Mouse (Mus musculus): ENCODE measurements around the gene Coq10b. TPM values are rescaled to one million over a fixed set of nuclear protein-coding genes. Genes with fewer than 3 reads are reported as not detected.
A peak's percentile ranks its signal among the peaks of the same experiment; 100 is the strongest.

Gene Coq10b
- polyA plus RNA-seq, 1 experiment from 2014 or later: 31.4 TPM

DNA sequence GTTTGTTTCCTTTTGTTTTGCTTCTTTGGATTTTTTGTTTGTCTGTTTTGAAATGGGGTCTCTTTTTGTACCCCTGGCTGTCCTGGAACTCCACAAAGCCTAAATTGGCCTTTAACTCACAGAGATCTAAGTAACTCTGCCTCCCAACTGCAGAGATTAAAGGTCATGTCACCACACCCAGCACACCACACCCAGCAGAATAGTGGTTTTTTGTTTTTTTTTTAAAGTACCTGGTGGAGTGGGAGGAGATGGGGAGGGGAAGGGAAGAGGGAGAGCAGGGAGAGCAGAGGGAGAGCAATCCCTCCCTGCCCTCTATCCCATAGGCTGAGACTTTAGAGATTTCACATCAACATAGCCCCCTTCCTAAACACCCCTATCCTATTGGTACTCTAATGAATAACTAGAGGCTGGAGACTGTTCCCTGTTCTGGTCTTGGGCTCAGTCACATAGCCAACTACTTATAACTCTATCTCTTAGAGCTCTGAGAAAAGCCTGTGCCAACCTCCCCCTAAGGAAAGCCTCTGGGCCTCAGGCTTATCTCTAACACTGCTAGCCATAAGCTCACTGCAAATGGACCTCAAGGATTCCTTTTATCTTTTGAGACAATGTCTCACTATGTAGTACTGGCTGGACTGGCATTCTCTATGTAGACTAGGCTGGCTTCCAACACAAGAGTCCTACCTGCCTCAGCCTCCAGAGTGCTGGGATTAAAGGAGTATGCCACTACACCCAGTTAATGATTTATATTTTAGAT is 21.4 kb upstream of the Coq10b start:
- no peaks in the 10 kb centered on the region for H3K36me3 ChIP-seq (ENCODE audit: control insufficient read depth, insufficient read depth, low read length)
- H3K27ac ChIP-seq (replicated peaks): no peak overlapping the region
- TF ChIP-seq EP300 (optimal IDR thresholded peaks at IDR 0.05): no peak
- no peak for TF ChIP-seq CTCF (IDR thresholded peaks at IDR 0.05; ENCODE audit: low read depth)
- no peak for ATAC-seq (ENCODE audit: low FRiP score, low TSS enrichment)
- no peak overlapping the region for H3K4me2 ChIP-seq (replicated peaks; ENCODE audit: low read depth)
- no peaks in the 10 kb centered on the region for H3K4me1 ChIP-seq (replicated peaks; ENCODE audit: control insufficient read depth, insufficient read depth)
- H3K27me3 ChIP-seq (ENCODE audit: control insufficient read depth, insufficient read depth, low read length): no peaks in the 10 kb centered on the region
- H3K4me3 ChIP-seq (ENCODE audit: low read depth, low read length): no peak overlapping the region
- DNase-seq (ENCODE audit: low spot score): no peak
- no peak overlapping the region for H3K9ac ChIP-seq (ENCODE audit: low read length)
- H3K9me3 ChIP-seq (ENCODE audit: control insufficient read depth, low read length): no peaks in the 10 kb centered on the region

DNA sequence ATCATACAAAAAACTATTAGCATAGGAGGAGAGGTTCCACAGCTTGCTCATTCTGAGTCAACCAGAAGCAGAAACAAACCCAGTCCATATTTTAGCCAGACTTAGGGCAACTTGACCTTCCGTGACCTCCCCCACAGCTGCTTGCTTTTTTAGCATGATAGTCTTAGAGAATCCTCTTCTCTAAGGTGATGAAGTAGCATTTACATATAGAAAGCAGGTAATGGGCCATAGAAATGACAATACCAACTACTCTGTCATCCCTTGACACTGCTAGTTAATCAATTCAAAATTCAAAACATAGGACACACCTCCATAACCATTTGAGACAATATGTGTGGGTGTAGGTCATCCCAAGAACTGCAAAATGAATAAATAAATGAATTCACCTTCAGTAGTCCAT is 12.6 kb upstream of the Coq10b start:
- DNase-seq (ENCODE audit: low spot score) (no peak), ATAC-seq (ENCODE audit: low FRiP score, low TSS enrichment) (no peak)
- 79% methylated on average over 1 of the region's 1 CpGs for WGBS
- Histone ChIP-seq H3K4me2 (replicated peaks; ENCODE audit: low read depth) (no peak overlapping the region), H3K27me3 (ENCODE audit: control insufficient read depth, insufficient read depth, low read length) (no peaks in the 10 kb centered on the region), H3K36me3 (ENCODE audit: control insufficient read depth, insufficient read depth, low read length) (no peaks in the 10 kb centered on the region), H3K4me3 (ENCODE audit: low read depth, low read length) (no peak overlapping the region), H3K4me1 (replicated peaks; ENCODE audit: control insufficient read depth, insufficient read depth) (no peaks in the 10 kb centered on the region), H3K9me3 (ENCODE audit: control insufficient read depth, low read length) (no peaks in the 10 kb centered on the region), H3K9ac (ENCODE audit: low read length) (no peak overlapping the region), H3K27ac (replicated peaks) (no peak overlapping the region)
- TF ChIP-seq CTCF (IDR thresholded peaks at IDR 0.05; ENCODE audit: low read depth): no peak
- TF ChIP-seq EP300 (optimal IDR thresholded peaks at IDR 0.05): no peak

- 88% methylated on average over 4 of the region's 4 CpGs for whole genome bisulfite sequencing
- no peak overlapping the region for H3K9ac ChIP-seq (ENCODE audit: low read length)
- H3K27ac ChIP-seq (replicated peaks): no peak overlapping the region
- no peak overlapping the region for H3K4me3 ChIP-seq (ENCODE audit: low read depth, low read length)
- no peaks in the 10 kb centered on the region for H3K9me3 ChIP-seq (ENCODE audit: control insufficient read depth, low read length)
- no peaks in the 10 kb centered on the region for H3K27me3 ChIP-seq (ENCODE audit: control insufficient read depth, insufficient read depth, low read length)
- H3K4me2 ChIP-seq (replicated peaks; ENCODE audit: low read depth): no peak overlapping the region
- no peaks in the 10 kb centered on the region for H3K4me1 ChIP-seq (replicated peaks; ENCODE audit: control insufficient read depth, insufficient read depth)
- H3K36me3 ChIP-seq (ENCODE audit: control insufficient read depth, insufficient read depth, low read length): no peaks in the 10 kb centered on the region
- DNase-seq (ENCODE audit: low spot score) (no peak), ATAC-seq (ENCODE audit: low FRiP score, low TSS enrichment) (no peak)
- no peak for TF ChIP-seq CTCF (IDR thresholded peaks at IDR 0.05; ENCODE audit: low read depth)
- no peak for TF ChIP-seq EP300 (optimal IDR thresholded peaks at IDR 0.05)
Measured at GRCm38 (mm10) chr1:55041691-55042090, 10.9 kb upstream of the Coq10b start.

- 73% methylated on average over 1 of the region's 1 CpGs for WGBS
- Histone ChIP-seq H3K4me3 (ENCODE audit: low read depth, low read length) (no peak overlapping the region), H3K27ac (replicated peaks) (no peak overlapping the region), H3K4me2 (replicated peaks; ENCODE audit: low read depth) (no peak overlapping the region), H3K36me3 (ENCODE audit: control insufficient read depth, insufficient read depth, low read length) (no peaks in the 10 kb centered on the region), H3K4me1 (replicated peaks; ENCODE audit: control insufficient read depth, insufficient read depth) (no peaks in the 10 kb centered on the region), H3K9me3 (ENCODE audit: control insufficient read depth, low read length) (no peaks in the 10 kb centered on the region), H3K27me3 (ENCODE audit: control insufficient read depth, insufficient read depth, low read length) (no peaks in the 10 kb centered on the region), H3K9ac (ENCODE audit: low read length) (no peak overlapping the region)
- TF ChIP-seq EP300 (optimal IDR thresholded peaks at IDR 0.05) (no peak), CTCF (IDR thresholded peaks at IDR 0.05; ENCODE audit: low read depth) (0 out of 2 replicates have a peak, but pooled peaks have one; percentile 20)
- DNase-seq (ENCODE audit: low spot score) (no peak), ATAC-seq (ENCODE audit: low FRiP score, low TSS enrichment) (no peak)
Measured at GRCm38 (mm10) chr1:55042246-55042645, 10.3 kb upstream of the Coq10b start.

- Histone ChIP-seq H3K9ac (ENCODE audit: low read length) (no peak overlapping the region), H3K9me3 (ENCODE audit: control insufficient read depth, low read length) (no peaks in the 10 kb centered on the region), H3K27me3 (ENCODE audit: control insufficient read depth, insufficient read depth, low read length) (no peaks in the 10 kb centered on the region), H3K4me1 (replicated peaks; ENCODE audit: control insufficient read depth, insufficient read depth) (no peaks in the 10 kb centered on the region), H3K36me3 (ENCODE audit: control insufficient read depth, insufficient read depth, low read length) (no peaks in the 10 kb centered on the region), H3K4me2 (replicated peaks; ENCODE audit: low read depth) (no peak overlapping the region), H3K27ac (replicated peaks) (no peak overlapping the region), H3K4me3 (ENCODE audit: low read depth, low read length) (no peak overlapping the region)
- TF ChIP-seq EP300 (optimal IDR thresholded peaks at IDR 0.05): no peak
- DNase-seq (ENCODE audit: low spot score) (no peak), ATAC-seq (ENCODE audit: low FRiP score, low TSS enrichment) (no peak)
- 71% methylated on average over 3 of the region's 3 CpGs for WGBS
Measured at GRCm38 (mm10) chr1:55043164-55043563, 9.4 kb upstream of the Coq10b start.

DNA sequence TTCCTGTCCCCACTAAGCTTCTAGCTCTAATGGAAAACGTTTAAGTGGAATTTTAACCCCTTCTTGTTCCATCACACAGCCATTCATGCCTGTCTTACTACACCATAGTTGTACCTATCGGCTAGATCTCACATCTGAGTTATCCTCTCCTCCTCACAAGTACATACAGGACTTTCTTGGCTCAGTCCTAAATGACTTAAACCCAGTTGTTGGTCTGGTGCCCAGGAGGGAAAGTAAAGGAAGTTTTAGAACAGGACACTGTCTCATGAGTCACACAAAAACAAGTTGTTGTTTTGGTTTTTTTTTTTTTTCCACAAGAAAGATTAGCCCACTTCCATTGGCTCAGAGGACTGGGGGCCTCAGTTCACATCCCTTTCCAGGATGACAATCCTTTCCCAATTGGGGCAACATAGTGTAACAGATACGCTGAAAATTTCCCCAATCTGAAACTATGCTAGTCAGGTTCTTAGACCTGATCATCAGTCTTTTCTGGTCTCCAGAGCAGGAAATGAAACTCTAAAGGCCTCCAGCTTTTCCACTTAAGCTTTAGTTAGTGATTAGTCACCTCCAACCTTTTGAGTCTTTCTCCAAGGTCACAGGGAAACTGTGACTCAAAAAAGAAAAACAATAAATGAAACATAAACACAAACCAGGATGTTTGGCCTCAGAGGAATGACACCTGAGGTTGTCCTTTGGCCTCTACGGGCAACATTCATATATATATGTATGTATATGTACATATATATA is 3.6 kb upstream of the Coq10b start:
- no peaks in the 10 kb centered on the region for H3K36me3 ChIP-seq (ENCODE audit: control insufficient read depth, insufficient read depth, low read length)
- H3K4me2 ChIP-seq (replicated peaks; ENCODE audit: low read depth): no peak overlapping the region
- H3K4me3 ChIP-seq (ENCODE audit: low read depth, low read length): no peak overlapping the region
- TF ChIP-seq CTCF (IDR thresholded peaks at IDR 0.05; ENCODE audit: low read depth) (no peak), EP300 (optimal IDR thresholded peaks at IDR 0.05) (no peak)
- peaks cover 2% of the 10 kb centered on the region; the same call in 1 of the 2 replicates for H3K4me1 ChIP-seq (replicated peaks; ENCODE audit: control insufficient read depth, insufficient read depth)
- no peaks in the 10 kb centered on the region for H3K9me3 ChIP-seq (ENCODE audit: control insufficient read depth, low read length)
- no peak overlapping the region for H3K9ac ChIP-seq (ENCODE audit: low read length)
- ATAC-seq (ENCODE audit: low FRiP score, low TSS enrichment): no peak
- H3K27me3 ChIP-seq (ENCODE audit: control insufficient read depth, insufficient read depth, low read length): no peaks in the 10 kb centered on the region
- WGBS: 49% methylated on average over 4 of the region's 4 CpGs
- DNase-seq (ENCODE audit: low spot score): no peak
- H3K27ac ChIP-seq (replicated peaks): no peak overlapping the region
